Mouse (Mus musculus): Measurements from ENCODE around the gene Qrich1. TPM values are rescaled to one million over a fixed set of nuclear protein-coding genes. Genes with fewer than 3 reads are reported as not detected.
"Not testable (repeated sequence)": the region's sequence is repeated elsewhere in the genome, so short reads cannot be mapped to it uniquely, and the experiment has no call there.

Qrich1 gene
- polyA plus RNA-seq, 1 experiment from 2014 or later, result 146 TPM

DNA sequence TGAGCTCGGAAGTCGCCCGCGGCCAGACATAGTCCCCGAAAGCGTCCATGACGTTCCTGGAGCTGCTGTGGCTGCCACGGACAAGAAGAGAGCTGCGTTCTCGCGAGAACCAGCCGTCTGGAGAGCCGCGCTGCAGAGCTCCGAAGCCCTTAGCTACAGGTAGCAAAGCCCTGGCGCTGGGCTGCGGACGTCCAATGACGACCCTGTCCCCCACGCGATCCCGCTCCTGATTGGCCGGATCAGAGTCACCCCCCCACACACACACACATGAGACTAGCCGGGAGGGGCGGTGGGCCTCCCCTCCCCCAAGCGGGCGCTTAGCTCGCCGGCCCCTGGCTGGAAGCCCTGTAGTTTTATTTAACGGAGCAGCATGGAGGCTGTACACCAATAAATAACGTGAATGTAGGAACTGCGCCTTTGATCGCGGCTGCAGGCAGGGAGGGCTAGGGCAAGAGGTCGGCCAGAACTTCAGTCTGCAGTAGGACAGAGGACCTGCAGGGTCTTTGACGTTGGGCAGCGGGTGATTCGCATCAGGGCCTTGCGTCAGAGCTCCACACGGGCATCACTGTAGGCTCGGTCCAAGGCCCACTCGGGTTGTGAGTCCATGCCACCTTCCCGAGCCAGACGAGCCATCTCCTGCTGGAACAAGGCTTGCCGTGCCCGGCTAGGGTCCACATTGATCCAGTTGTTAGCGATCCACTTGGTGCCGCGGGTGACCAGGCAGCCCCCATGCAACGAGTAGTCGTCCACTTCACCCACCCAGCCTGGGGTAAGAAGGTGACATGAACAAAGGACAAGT lies 62.1 kb downstream of the Qrich1 start, which contains the start of gene Wdr6:
Wdr6 (minus strand) TSS at position 195 of the 799 bp plus-strand sequence.
- Histone ChIP-seq H3K4me1 (replicated peaks) (peaks cover 58% of the 10 kb centered on the region), H3K9ac (replicated peaks) (peak within 1 kb of the TSS; percentile 92), H3K4me3 (replicated peaks) (peak within 1 kb of the TSS; percentile 80), H3K27ac (peak within 1 kb of the TSS; percentile 97), H3K36me3 (peaks cover 46% of the 10 kb centered on the region), H3K9me3 (no peaks in the 10 kb centered on the region), H3K4me2 (replicated peaks) (peak within 1 kb of the TSS; percentile 97), H3K27me3 (0 out of 2 replicates have a peak, but pooled peaks cover 2% of the 10 kb centered on the region)
- peak; percentile 97 for ATAC-seq
- 4% methylated on average over 49 of the region's 51 CpGs for WGBS

DNA sequence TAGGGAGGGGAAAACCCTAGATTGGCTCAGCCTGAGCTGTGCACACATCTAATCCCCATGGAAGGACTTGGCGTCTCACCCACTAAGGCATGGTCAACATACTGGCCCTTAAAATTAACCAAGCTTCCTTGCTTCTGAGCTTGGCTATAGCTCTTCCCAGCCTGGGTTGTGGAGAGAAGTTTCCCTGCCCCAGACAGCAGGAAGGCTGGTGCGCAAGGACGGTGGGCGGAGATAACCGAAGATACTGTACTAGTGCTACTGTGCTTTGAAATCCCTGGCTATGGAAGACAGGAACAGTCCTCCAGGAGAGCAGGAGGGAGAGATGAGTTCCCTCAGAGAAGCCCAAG lies 62.7 kb downstream of the Qrich1 start:
- peak overlapping the region; percentile 92 for H3K9ac ChIP-seq (replicated peaks)

DNA sequence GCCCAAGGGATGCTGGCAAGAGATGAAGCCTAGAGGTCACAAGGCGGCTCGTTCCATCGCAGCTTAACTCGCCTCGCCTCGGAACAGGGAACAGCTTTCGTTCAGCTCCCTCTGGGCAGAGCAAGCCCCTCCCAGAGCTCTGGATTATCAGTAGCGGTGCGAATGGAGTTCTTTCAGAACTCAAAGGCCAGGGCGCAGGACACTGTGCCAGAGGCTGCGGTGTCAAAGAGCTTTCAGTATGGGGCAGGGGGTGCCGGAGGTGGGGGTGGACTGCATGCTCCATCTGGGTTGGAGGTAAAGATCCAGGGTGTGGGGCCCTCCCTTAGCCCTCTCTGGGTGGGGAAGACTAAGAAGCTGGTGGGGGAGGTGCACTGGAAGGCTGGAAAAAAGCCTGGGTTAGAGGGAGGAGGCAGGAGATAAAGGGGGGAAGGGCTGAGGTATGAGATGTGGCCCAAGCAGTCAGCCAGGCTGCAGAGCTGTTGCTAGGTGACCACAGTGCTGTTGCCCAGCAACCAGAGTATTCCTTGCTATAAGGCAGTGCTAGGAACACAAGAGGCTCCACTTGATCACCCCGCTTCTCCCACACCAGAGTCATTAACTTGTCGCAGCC lies 71.1 kb downstream of the Qrich1 start:
- Histone ChIP-seq H3K9me3 (no peaks in the 10 kb centered on the region), H3K4me1 (replicated peaks) (peaks cover 42% of the 10 kb centered on the region), H3K9ac (replicated peaks) (peak overlapping the region; percentile 57), H3K4me2 (replicated peaks) (peak overlapping the region; percentile 60), H3K27me3 (no peaks in the 10 kb centered on the region), H3K27ac (peak overlapping the region; percentile 98), H3K4me3 (replicated peaks) (peak overlapping the region; percentile 31), H3K36me3 (peaks cover 4% of the 10 kb centered on the region)
- under 1% methylated on average over 14 of the region's 14 CpGs for WGBS
- ATAC-seq, result peak; percentile 99

More for the DNA sequence above, 62.7 kb downstream of the Qrich1 start:
- 58% methylated on average over 5 of the region's 5 CpGs for WGBS
- peaks cover 40% of the 10 kb centered on the region for H3K36me3 ChIP-seq
- 0 out of 2 replicates have a peak, but pooled peaks cover 2% of the 10 kb centered on the region for H3K27me3 ChIP-seq
- peak overlapping the region; percentile 80 for H3K4me3 ChIP-seq (replicated peaks)
- no peak for ATAC-seq
- no peaks in the 10 kb centered on the region for H3K9me3 ChIP-seq
- peak overlapping the region; percentile 97 for H3K27ac ChIP-seq
- peaks cover 52% of the 10 kb centered on the region for H3K4me1 ChIP-seq (replicated peaks)
- H3K4me2 ChIP-seq (replicated peaks), result peak overlapping the region; percentile 97

DNA sequence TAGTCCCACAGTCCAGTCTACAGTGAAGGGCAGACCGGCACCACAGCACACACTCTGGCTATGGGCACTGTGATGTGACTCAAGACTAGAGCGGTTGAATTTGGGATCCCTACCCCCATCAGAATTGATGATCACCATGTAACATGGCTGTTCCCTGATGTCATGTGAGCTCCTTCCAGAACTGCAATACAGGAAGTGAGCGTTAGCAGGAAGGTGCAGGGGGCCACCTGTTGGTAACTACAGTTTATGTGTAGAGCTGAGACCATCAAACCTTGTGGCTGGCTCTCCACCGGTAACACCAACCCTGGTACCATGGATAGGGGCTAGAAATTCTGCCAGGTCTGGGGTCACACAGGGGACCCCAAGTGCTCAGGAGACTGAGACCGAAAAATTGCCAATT lies 72.6 kb downstream of the Qrich1 start:
- Histone ChIP-seq H3K9me3 (no peaks in the 10 kb centered on the region), H3K9ac (replicated peaks) (no peak overlapping the region; the same call in 1 of the 2 replicates), H3K4me2 (replicated peaks) (no peak overlapping the region), H3K27ac (peak overlapping the region; percentile 98), H3K27me3 (no peaks in the 10 kb centered on the region), H3K36me3 (peaks cover 6% of the 10 kb centered on the region; the same call in 1 of the 2 replicates), H3K4me1 (replicated peaks) (peaks cover 42% of the 10 kb centered on the region), H3K4me3 (replicated peaks) (no peak overlapping the region)
- no peak for ATAC-seq
- 79% methylated on average over 5 of the region's 5 CpGs for WGBS

DNA sequence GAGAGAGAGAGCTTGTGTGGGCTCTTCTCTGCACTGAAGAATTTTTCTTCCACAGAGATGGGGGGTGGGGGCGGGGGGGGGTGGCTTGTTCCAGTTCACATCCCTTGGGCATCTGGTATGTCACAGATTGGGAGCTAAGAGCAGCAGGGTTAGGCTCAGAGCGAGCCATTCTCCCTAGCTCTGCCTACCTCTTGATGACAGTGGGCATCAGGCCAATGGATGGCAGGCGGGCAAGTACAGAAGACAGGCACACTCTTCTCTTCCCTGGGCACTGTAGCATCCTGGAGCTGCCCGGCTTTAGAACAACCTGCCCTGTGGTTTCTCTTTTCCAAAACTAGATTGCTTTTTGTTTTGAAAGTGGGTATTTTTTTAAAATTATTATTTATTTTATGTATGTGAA lies 74.9 kb downstream of the Qrich1 start:
- Histone ChIP-seq H3K4me2 (replicated peaks) (no peak overlapping the region), H3K27ac (no peak overlapping the region), H3K27me3 (no peaks in the 10 kb centered on the region), H3K36me3 (peaks cover 6% of the 10 kb centered on the region; the same call in 1 of the 2 replicates), H3K9ac (replicated peaks) (no peak overlapping the region), H3K4me1 (replicated peaks) (peaks cover 41% of the 10 kb centered on the region), H3K9me3 (no peaks in the 10 kb centered on the region), H3K4me3 (replicated peaks) (no peak overlapping the region)
- no peak for ATAC-seq
- WGBS, result 83% methylated on average over 4 of the region's 4 CpGs

DNA sequence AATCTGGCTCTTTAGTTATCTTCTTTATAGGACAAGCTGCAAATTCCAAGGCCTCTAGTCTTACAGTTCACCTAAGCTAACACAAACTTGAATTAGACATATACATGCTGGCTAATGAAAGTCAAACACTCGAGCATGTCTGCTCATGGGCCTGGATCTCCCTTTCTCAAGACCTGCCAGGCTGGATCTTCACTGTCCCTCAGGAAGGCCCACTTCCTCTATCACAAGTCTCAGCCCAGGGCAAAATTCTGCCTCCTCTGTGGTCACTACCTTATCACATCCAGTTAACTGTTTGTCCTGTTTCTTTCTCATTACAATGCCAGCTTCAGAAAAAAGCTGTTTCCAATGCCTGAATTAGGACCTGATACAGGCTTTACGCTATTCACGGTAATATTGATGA lies 77.7 kb downstream of the Qrich1 start:
- no peak overlapping the region for H3K4me3 ChIP-seq (replicated peaks)
- 80% methylated on average over 3 of the region's 3 CpGs for WGBS
- H3K4me2 ChIP-seq (replicated peaks), result no peak overlapping the region
- ATAC-seq, result no peak
- no peaks in the 10 kb centered on the region for H3K9me3 ChIP-seq
- H3K9ac ChIP-seq (replicated peaks), result no peak overlapping the region
- peaks cover 22% of the 10 kb centered on the region for H3K4me1 ChIP-seq (replicated peaks)
- H3K36me3 ChIP-seq, result peaks cover 6% of the 10 kb centered on the region; the same call in 1 of the 2 replicates
- H3K27ac ChIP-seq, result no peak overlapping the region
- no peaks in the 10 kb centered on the region for H3K27me3 ChIP-seq

DNA sequence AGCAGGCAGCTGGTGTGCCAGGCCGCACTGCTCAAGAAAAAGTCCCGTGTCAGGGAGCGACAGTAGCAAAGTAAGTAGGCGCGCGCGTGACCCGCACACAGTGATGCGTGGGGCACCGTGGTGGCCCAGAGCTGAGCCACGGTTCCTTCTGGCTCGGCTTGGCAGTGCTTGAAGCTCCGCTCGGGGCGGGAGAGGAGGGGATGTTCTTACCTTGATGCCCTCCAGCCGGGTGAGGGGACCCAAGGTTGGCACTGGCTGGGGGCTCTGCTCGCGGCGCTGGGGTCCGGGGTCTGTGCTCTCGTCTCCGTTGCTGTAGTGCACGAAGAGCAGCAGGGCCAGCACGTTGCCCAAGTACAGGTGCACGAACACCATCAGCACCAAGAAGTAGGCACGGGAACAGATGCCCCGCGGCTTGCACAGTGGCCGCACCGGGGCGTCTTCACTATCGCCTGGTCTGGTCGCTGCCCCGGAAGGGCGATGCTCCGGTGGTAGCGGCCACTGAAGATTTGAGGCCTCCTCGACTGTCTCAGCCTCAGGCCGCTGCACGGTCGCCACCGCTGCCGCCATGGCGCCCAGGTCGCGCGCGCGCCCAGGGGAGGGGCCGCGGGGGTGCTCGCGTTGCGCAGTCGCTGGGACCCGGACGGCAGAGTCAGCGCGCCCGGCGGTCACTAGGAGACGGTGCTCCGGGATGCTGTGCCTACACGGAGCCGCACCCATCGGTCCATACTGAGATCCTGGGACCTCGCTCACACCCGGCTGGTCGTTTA lies 80.6 kb downstream of the Qrich1 start, which contains the start of gene P4htm:
P4htm (minus strand) TSS at position 670 of the 767 bp plus-strand sequence.
- Histone ChIP-seq H3K27me3 (no peaks in the 10 kb centered on the region), H3K9me3 (no peaks in the 10 kb centered on the region), H3K4me1 (replicated peaks) (peaks cover 16% of the 10 kb centered on the region), H3K4me3 (replicated peaks) (peak within 1 kb of the TSS; percentile 62), H3K27ac (peak within 1 kb of the TSS; percentile 74), H3K36me3 (peaks cover 13% of the 10 kb centered on the region; the same call in 1 of the 2 replicates), H3K9ac (replicated peaks) (peak within 1 kb of the TSS; percentile 80), H3K4me2 (replicated peaks) (peak within 1 kb of the TSS; percentile 88)
- WGBS, result 2% methylated on average over 69 of the region's 69 CpGs
- ATAC-seq, result peak; percentile 92

DNA sequence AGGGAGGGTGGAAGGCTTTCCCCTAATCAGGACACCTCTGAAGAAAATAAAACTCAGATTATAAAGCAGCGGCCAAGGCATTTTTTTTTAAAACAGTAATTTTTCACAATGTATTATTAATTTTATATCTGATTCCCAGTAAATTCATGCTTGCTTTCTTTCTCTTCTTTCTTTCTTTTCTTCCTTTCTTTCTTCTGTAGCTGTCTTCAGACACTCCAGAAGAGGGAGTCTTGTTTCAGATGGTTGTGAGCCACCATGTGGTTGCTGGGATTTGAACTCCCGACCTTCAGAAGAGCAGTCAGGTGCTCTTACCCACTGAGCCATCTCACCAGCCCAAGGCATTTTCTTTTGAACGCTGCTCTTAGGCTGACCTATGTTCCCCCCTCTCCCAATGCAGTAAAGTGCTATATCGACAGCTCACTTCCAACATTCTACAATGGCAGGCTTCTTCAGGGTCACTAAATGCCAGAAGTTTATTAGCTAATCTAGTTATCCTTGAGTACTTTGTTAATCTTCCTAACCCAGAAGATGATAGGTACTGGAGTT lies 82.5 kb downstream of the Qrich1 start:
- Histone ChIP-seq H3K9ac (replicated peaks) (no peak overlapping the region), H3K9me3 (no peaks in the 10 kb centered on the region), H3K4me1 (replicated peaks) (peaks cover 16% of the 10 kb centered on the region), H3K4me2 (replicated peaks) (no peak overlapping the region), H3K27me3 (no peaks in the 10 kb centered on the region), H3K36me3 (peaks cover 23% of the 10 kb centered on the region), H3K4me3 (replicated peaks) (no peak overlapping the region), H3K27ac (no peak overlapping the region)
- 82% methylated on average over 4 of the region's 4 CpGs for WGBS
- ATAC-seq, result no peak

DNA sequence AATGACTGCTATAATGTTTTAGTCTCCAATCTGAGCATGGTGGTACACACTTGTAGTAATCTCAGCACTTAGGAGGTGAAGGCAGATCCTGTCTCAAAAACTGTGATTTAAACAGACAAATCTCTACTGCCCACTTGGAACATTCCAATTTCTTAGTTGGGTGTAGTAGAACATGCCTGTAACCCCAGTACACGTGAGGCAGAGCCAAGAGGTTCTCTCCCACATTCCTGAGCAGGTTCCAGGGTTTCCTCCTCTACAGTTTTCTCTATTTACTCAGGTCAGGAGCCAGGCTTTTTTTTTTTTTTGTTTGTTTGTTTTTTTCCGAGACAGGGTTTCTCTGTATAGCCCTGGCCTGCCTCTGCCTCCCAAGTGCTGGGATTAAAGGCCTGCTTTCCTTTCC lies 83.4 kb downstream of the Qrich1 start:
- Histone ChIP-seq H3K9ac (replicated peaks) (no peak overlapping the region), H3K27ac (no peak overlapping the region), H3K9me3 (no peaks in the 10 kb centered on the region), H3K4me3 (replicated peaks) (no peak overlapping the region), H3K27me3 (no peaks in the 10 kb centered on the region), H3K36me3 (peaks cover 32% of the 10 kb centered on the region), H3K4me2 (replicated peaks) (no peak overlapping the region), H3K4me1 (replicated peaks) (peaks cover 16% of the 10 kb centered on the region)
- ATAC-seq, result no peak
- 72% methylated on average over 2 of the region's 2 CpGs for WGBS

DNA sequence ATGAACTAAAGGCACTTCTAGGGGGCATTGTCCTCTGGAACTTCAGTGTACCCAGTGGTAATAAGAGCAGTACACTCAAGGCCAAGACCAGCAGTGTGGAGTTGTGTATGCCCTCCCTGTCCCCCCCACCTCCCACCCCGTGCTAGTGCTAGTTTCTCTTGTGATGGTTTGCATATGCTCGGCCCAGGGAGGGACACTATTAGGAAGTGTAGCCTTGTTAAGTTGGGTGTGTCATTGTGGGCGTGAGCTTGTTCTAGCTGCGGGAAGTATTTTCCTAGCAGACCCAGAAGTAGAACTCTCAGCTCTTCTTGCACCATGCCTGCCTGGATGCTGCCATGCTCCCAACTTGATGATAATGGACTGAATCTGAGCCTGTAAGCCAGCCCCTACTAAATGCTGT lies 85.4 kb downstream of the Qrich1 start:
- WGBS, result 95% methylated on average over 4 of the region's 4 CpGs
- H3K4me2 ChIP-seq (replicated peaks), result no peak overlapping the region
- H3K27ac ChIP-seq, result no peak overlapping the region

DNA sequence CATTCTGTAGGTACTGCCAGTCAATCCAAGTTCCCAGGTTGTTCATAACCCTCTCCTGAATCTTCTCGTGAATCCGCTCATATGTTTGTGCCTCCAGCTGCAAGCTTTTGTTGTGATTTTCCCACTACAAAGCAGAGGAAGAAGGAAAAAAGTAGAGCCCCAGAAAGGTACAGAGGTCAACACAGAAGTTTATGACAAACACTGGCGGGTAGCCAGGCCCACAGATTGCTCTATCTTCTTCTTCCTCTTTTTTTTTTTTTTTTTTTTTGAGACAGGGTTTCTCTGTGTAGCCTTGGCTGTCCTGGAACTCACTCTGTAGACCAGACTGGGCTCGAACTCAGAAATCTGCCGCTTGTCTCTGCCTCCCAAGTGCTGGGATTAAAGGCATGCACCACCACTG lies 91.3 kb downstream of the Qrich1 start:
- 93% methylated on average over 5 of the region's 5 CpGs for WGBS
- not testable (repeated sequence) for ATAC-seq

More for the DNA sequence above, 85.4 kb downstream of the Qrich1 start:
- Histone ChIP-seq H3K9me3 (no peaks in the 10 kb centered on the region), H3K27me3 (no peaks in the 10 kb centered on the region), H3K4me3 (replicated peaks) (no peak overlapping the region), H3K36me3 (peaks cover 50% of the 10 kb centered on the region), H3K4me1 (replicated peaks) (peaks cover 5% of the 10 kb centered on the region), H3K9ac (replicated peaks) (no peak overlapping the region)
- no peak for ATAC-seq

More for the DNA sequence above, 91.3 kb downstream of the Qrich1 start:
- H3K4me3 ChIP-seq (replicated peaks); H3K9ac ChIP-seq (replicated peaks); H3K27me3 ChIP-seq; H3K27ac ChIP-seq; H3K4me2 ChIP-seq (replicated peaks); H3K4me1 ChIP-seq (replicated peaks); H3K9me3 ChIP-seq: not testable (repeated sequence)
- peaks cover 96% of the 10 kb centered on the region for H3K36me3 ChIP-seq
